Mouse (Mus musculus) CH12.LX (cell line): ENCODE measurements around the gene Fam227a.

Source experiments
- CHD1 ChIP-seq: IDR thresholded peaks from 2 replicates; pipeline ENCODE4 v1.6.1; 2012; ENCODE audit warnings: low read depth, low read length, improper control_type of control experiment, inconsistent platforms
- CHD2 ChIP-seq: IDR thresholded peaks from 2 replicates; pipeline ENCODE4 v1.6.1; 2011; ENCODE audit warnings: low read length, improper control_type of control experiment
- CTCF ChIP-seq, 2 experiments: IDR thresholded peaks in 1 of 2; conservative IDR thresholded peaks in 1 of 2; 2 replicates each; pipeline ENCODE4 v1.5.1; 2011 to 2012; ENCODE audit warnings: low read depth in 2 of 2, low read length in 2 of 2, improper control_type of control experiment in 1 of 2, inconsistent platforms in 1 of 2, mild to moderate bottlenecking in 1 of 2, moderate library complexity in 1 of 2
- EP300 ChIP-seq: IDR thresholded peaks from 2 replicates; pipeline ENCODE4 v1.6.1; 2011; ENCODE audit warnings: low read length, improper control_type of control experiment
- GABPA ChIP-seq: IDR thresholded peaks from 2 replicates; pipeline ENCODE4 v1.6.1; 2012; ENCODE audit warnings: low read depth, low read length, improper control_type of control experiment, inconsistent platforms; ENCODE audit not compliant: insufficient replicate concordance
- KAT2A ChIP-seq: IDR thresholded peaks from 2 replicates; pipeline ENCODE4 v1.6.1; 2012; ENCODE audit warnings: low read length, improper control_type of control experiment, inconsistent platforms; ENCODE audit not compliant: insufficient replicate concordance
- MXI1 ChIP-seq: IDR thresholded peaks from 2 replicates; pipeline ENCODE4 v1.6.1; 2011; ENCODE audit warnings: mild to moderate bottlenecking, low read depth, low read length, improper control_type of control experiment
- MYC ChIP-seq: IDR thresholded peaks from 2 replicates; pipeline ENCODE4 v1.6.1; 2011; ENCODE audit warnings: low read depth, mild to moderate bottlenecking, improper control_type of control experiment, low read length
- POLR2A ChIP-seq: IDR thresholded peaks from 2 replicates; pipeline ENCODE4 v1.6.1; 2011; ENCODE audit warnings: low read depth, mild to moderate bottlenecking, improper control_type of control experiment, low read length
- POLR2AphosphoS2 ChIP-seq: IDR thresholded peaks from 2 replicates; pipeline ENCODE4 v1.6.1; 2011; ENCODE audit warnings: low read depth, low read length, improper control_type of control experiment
- SMC3 ChIP-seq: IDR thresholded peaks from 2 replicates; pipeline ENCODE4 v1.6.1; 2011; ENCODE audit warnings: low read depth, low read length, improper control_type of control experiment
- TBP ChIP-seq: conservative IDR thresholded peaks from 2 replicates; pipeline ENCODE4 v1.6.1; 2011; ENCODE audit warnings: low read depth, low read length, improper control_type of control experiment
- ZC3H11A ChIP-seq: IDR thresholded peaks from 2 replicates; pipeline ENCODE4 v1.6.1; 2012; ENCODE audit warnings: low read depth, mild to moderate bottlenecking, inconsistent platforms, low read length, improper control_type of control experiment
- ZMIZ1 ChIP-seq: IDR thresholded peaks from 2 replicates; pipeline ENCODE4 v1.6.1; 2012; ENCODE audit warnings: low read depth, mild to moderate bottlenecking, inconsistent platforms, low read length, improper control_type of control experiment

- TF ChIP-seq POLR2A (no peak), CTCF (conservative IDR thresholded peaks at IDR 0.05 in 1 of 2, IDR thresholded peaks at IDR 0.05 in 1 of 2; ENCODE audit: low read depth in 2 of 2, low read length in 2 of 2) (no peak), EP300 (no peak), SMC3 (no peak), CHD1 (no peak), GABPA (no peak), TBP (no peak), CHD2 (no peak), MYC (no peak), ZMIZ1 (no peak), KAT2A (no peak), MXI1 (no peak), POLR2AphosphoS2 (no peak), ZC3H11A (no peak)
Observed at GRCm38 (mm10) chr15:79697558-79698187, 38.9 kb upstream of the Fam227a start.
